Mouse (Mus musculus): ENCODE data around the gene Armc10. TPM values are rescaled to one million over a fixed set of nuclear protein-coding genes. Genes with fewer than 3 reads are reported as not detected.
"Not testable (repeated sequence)": the region's sequence is repeated elsewhere in the genome, so short reads cannot be mapped to it uniquely, and the experiment has no call there.

Armc10 gene
- 56.4 and 58.7 TPM in 2 replicates for polyA plus RNA-seq (2014; fragmentation: Nextera tagmentation; extraction: Ambion mirVana)

DNA sequence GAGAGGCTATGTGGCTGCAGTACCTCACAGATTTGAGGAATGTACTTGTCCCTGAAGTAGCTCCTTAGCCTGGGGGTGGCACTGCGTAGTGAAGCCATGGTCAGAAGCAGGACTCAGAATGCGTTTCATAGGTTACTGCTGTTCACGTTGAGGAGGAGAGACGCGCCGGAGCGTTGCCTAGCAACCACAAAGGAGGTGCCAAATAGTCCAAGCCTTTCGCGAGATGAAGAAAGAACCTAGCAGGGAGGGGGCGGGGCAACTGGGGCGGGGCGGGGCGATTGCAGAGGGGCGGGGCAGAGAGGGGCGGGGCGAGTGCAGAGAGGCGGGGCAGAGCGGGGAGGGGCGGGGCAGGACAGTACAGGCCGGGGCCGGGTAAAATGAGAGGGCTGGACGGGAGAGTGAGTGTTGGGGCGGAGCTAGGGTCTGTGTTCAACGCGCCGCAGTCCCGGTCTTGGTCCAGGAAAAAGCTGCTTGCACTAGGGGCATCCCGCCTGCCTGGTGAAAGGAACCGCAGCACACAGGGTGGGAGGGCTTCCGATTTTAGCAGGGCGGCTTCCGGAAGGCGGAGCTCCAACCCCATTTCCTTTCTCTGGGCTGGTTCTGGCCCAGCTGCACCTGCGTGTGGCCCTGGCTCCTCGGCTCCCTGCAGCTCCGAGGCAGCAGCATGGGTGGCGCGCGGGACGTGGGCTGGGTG lies at the start of gene Armc10, which contains the start of gene Fbxl13:
Armc10 (plus strand) TSS at position 375 of the 694 bp plus-strand sequence.
Fbxl13 (minus strand) TSS at position 196 of the 694 bp plus-strand sequence.
- H3K9me3 ChIP-seq (ENCODE audit: control insufficient read depth, low read length) = no peaks in the 10 kb centered on the region
- DNase-seq (ENCODE audit: low spot score) (peak; percentile 87), ATAC-seq (ENCODE audit: low FRiP score) (peak; percentile 97)
- H3K9ac ChIP-seq = peak within 1 kb of the TSS; percentile 94
- H3K36me3 ChIP-seq (replicated peaks; ENCODE audit: control insufficient read depth, insufficient read depth) = peaks cover 24% of the 10 kb centered on the region
- H3K27me3 ChIP-seq (ENCODE audit: control insufficient read depth, insufficient read depth, low read length) = 0 out of 2 replicates have a peak, but pooled peaks cover 3% of the 10 kb centered on the region
- H3K4me3 ChIP-seq (replicated peaks; ENCODE audit: low read length) = peak within 1 kb of the TSS; percentile 92
- peak within 1 kb of the TSS; percentile 91 for H3K27ac ChIP-seq
- WGBS = under 1% methylated on average over 33 of the region's 40 CpGs
- H3K4me1 ChIP-seq (replicated peaks; ENCODE audit: control insufficient read depth, insufficient read depth, low read length) = peaks cover 19% of the 10 kb centered on the region
- peak within 1 kb of the TSS; percentile 92 for H3K4me2 ChIP-seq (replicated peaks)

DNA sequence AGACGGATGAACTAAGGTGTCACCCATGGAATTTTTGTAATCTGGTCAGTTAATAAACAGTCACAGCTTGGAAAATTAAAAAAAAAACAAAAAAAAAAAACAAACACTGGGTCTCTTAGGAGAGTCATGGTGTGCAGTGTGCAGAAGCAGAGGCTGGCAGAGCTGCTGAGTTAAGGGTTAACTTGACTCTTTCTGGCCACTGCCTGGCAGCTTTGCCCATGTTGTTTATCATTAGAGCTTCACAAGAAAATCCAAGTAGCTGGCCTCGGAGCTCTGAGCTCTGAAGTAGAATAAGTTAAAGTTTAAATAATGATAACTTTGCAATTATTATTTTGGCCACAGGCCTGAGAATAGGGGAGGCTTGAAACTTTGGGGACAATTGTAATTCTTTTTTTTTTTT lies 46.1 kb upstream of the Armc10 start:
- 85% methylated on average over 2 of the region's 2 CpGs for WGBS

DNA sequence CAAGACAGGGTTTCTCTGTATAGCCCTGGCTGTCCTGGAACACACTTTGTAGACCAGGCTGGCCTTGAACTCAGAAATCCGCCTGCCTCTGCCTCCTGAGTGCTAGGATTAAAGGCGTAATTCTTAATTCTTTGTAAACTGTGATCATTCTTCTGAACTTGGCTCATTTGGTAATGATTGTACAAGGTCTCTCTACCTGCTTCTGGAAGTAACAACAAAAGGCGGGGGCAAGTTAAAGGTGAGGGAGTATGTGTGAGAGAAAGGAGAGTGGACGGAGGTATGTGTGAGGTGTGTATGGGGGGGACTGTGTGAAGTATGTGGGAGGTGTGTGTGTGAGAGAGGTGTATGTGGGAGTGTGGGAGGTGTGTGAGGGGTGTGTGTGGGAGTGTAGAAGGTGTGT lies 45.7 kb upstream of the Armc10 start:
- 96% methylated on average over 4 of the region's 4 CpGs for WGBS

More for the DNA sequence above, 46.1 kb upstream of the Armc10 start:
- not testable (repeated sequence) for H3K4me1 ChIP-seq (replicated peaks; ENCODE audit: control insufficient read depth, insufficient read depth, low read length); H3K36me3 ChIP-seq (replicated peaks; ENCODE audit: control insufficient read depth, insufficient read depth); H3K4me3 ChIP-seq (replicated peaks; ENCODE audit: low read length); H3K27me3 ChIP-seq (ENCODE audit: control insufficient read depth, insufficient read depth, low read length); H3K27ac ChIP-seq; ATAC-seq (ENCODE audit: low FRiP score); H3K4me2 ChIP-seq (replicated peaks); DNase-seq (ENCODE audit: low spot score); H3K9me3 ChIP-seq (ENCODE audit: control insufficient read depth, low read length); H3K9ac ChIP-seq

DNA sequence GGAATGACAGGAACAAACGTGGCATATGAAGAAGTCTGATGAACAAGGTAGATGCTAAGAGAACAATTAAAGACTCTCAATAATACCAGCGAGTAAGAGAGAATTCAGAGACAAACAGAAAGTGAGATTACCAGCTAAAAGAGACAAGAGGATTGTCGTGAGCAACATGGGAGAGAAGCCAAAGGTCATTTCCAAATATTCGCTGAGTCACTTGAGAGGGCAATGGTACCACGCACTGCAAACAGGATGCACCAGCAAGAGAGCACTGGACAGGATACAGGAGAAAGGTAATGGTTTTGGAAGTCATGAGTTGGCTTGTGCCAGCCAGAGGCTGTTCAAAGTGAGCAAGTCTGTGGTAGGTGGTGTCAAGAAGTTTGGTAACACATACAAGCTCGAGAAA lies 39.7 kb upstream of the Armc10 start:
- H3K36me3 ChIP-seq (replicated peaks; ENCODE audit: control insufficient read depth, insufficient read depth) = no peaks in the 10 kb centered on the region
- H3K4me3 ChIP-seq (replicated peaks; ENCODE audit: low read length) = no peak overlapping the region
- no peak overlapping the region for H3K4me2 ChIP-seq (replicated peaks)
- H3K27me3 ChIP-seq (ENCODE audit: control insufficient read depth, insufficient read depth, low read length) = no peaks in the 10 kb centered on the region
- 80% methylated on average over 6 of the region's 6 CpGs for WGBS
- H3K4me1 ChIP-seq (replicated peaks; ENCODE audit: control insufficient read depth, insufficient read depth, low read length) = no peaks in the 10 kb centered on the region
- H3K9me3 ChIP-seq (ENCODE audit: control insufficient read depth, low read length) = no peaks in the 10 kb centered on the region
- ATAC-seq (ENCODE audit: low FRiP score) = no peak
- no peak overlapping the region for H3K9ac ChIP-seq
- DNase-seq (ENCODE audit: low spot score) = no peak
- H3K27ac ChIP-seq = no peak overlapping the region

More for the DNA sequence above, 45.7 kb upstream of the Armc10 start:
- H3K9me3 ChIP-seq (ENCODE audit: control insufficient read depth, low read length) = no peaks in the 10 kb centered on the region
- no peak overlapping the region for H3K9ac ChIP-seq
- H3K4me2 ChIP-seq (replicated peaks) = no peak overlapping the region
- no peak overlapping the region for H3K4me3 ChIP-seq (replicated peaks; ENCODE audit: low read length)
- DNase-seq (ENCODE audit: low spot score) = no peak
- no peak for ATAC-seq (ENCODE audit: low FRiP score)
- H3K27ac ChIP-seq = no peak overlapping the region
- no peaks in the 10 kb centered on the region for H3K36me3 ChIP-seq (replicated peaks; ENCODE audit: control insufficient read depth, insufficient read depth)
- H3K27me3 ChIP-seq (ENCODE audit: control insufficient read depth, insufficient read depth, low read length) = no peaks in the 10 kb centered on the region
- no peaks in the 10 kb centered on the region for H3K4me1 ChIP-seq (replicated peaks; ENCODE audit: control insufficient read depth, insufficient read depth, low read length)

DNA sequence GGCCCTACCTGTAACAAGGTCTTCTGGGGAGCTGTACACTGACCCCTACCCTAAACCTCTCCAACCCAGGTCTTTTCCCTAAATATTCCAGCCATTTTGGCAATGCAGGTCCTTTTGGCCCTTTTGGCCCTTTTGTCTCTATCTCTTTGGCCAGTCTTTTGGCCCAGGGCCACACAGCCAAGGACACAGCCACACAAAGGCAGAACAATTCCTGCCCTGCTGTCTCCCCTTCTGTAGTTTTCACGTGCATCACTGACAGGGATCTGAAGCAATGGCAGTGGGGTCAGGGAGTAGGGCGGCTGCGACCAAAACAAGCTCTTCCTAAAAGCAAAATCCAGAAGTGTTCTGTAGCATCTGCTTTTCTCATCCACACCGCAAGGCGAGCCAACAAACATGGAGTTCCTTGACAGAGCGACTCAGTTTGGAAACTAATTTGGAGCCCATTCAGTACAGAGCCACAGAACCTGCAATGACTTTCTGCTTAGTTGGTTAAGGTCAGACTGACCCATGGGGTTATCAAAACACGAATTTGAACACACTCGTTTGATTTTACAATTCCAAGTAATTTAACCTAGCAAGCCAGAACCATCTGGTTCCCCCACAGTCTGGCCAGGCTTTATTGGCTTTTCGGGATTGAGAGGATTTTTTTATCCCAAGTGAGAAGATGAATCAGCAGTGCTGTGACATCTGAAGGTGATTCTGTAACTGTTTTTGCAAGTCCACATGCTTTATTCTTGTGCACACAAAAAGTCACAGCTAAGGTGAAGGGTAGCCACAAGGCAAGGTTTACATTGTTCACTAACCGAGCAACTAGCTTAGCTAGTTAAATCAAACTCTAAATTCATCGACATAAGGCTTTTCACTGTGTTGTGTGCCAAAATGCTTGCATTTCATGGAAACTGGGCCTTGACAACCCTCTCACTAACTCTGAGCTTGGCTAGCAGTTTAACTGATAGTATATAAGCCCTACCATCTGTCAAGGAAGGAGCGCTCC lies 37.0 kb upstream of the Armc10 start:
- Histone ChIP-seq H3K36me3 (replicated peaks; ENCODE audit: control insufficient read depth, insufficient read depth) (no peaks in the 10 kb centered on the region), H3K27ac (no peak overlapping the region), H3K4me1 (replicated peaks; ENCODE audit: control insufficient read depth, insufficient read depth, low read length) (no peaks in the 10 kb centered on the region), H3K4me3 (replicated peaks; ENCODE audit: low read length) (no peak overlapping the region), H3K9me3 (ENCODE audit: control insufficient read depth, low read length) (no peaks in the 10 kb centered on the region), H3K27me3 (ENCODE audit: control insufficient read depth, insufficient read depth, low read length) (no peaks in the 10 kb centered on the region), H3K4me2 (replicated peaks) (no peak overlapping the region), H3K9ac (no peak overlapping the region)
- WGBS = 74% methylated on average over 12 of the region's 12 CpGs
- ATAC-seq (ENCODE audit: low FRiP score) = no peak
- DNase-seq (ENCODE audit: low spot score) = no peak

DNA sequence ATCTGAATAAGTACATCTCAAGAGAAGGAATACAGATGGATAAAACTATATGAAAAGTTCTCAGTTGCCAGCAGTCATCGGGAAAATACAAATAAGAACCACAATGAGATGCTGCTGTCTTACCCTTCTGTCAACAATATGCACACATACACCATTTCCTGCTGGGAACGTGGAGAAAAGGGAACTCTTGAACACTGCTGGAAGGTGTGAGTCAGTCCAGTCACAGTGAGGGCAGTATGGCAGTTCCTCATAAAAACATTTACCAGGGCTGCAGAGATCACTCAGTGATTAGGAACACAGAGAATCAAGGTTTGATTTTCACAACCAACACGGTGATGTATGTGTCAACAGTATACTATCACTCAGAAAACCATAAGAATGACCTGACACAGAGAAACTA lies 34.6 kb upstream of the Armc10 start:
- Histone ChIP-seq H3K4me3 (replicated peaks; ENCODE audit: low read length) (no peak overlapping the region), H3K4me2 (replicated peaks) (no peak overlapping the region)
- WGBS = 83% methylated on average over 3 of the region's 3 CpGs

DNA sequence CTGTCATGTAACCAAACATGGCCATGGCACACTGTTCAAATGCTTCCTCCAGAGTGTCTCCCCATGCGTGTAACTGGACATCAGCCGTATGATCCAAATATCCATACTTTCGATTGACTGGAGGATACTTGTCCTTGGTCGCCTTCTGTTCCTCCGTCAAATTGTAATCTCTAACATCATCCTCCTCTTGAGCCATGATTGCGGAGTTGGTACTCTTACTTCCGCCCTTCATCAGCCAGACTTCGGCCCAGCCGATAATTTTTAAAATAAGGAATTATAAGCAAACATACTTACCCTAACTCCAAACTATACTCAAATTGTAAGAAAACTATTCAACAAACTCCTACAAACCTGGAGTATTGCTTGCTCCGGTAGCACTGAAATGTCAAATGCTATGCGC lies 31.3 kb upstream of the Armc10 start:
- H3K9me3 ChIP-seq (ENCODE audit: control insufficient read depth, low read length); DNase-seq (ENCODE audit: low spot score); H3K4me2 ChIP-seq (replicated peaks); H3K4me1 ChIP-seq (replicated peaks; ENCODE audit: control insufficient read depth, insufficient read depth, low read length); H3K9ac ChIP-seq; H3K36me3 ChIP-seq (replicated peaks; ENCODE audit: control insufficient read depth, insufficient read depth); H3K27ac ChIP-seq; H3K27me3 ChIP-seq (ENCODE audit: control insufficient read depth, insufficient read depth, low read length); H3K4me3 ChIP-seq (replicated peaks; ENCODE audit: low read length); ATAC-seq (ENCODE audit: low FRiP score): not testable (repeated sequence)
- WGBS = 96% methylated on average over 11 of the region's 11 CpGs

More for the DNA sequence above, 34.6 kb upstream of the Armc10 start:
- Histone ChIP-seq H3K27me3 (ENCODE audit: control insufficient read depth, insufficient read depth, low read length) (no peaks in the 10 kb centered on the region), H3K4me1 (replicated peaks; ENCODE audit: control insufficient read depth, insufficient read depth, low read length) (no peaks in the 10 kb centered on the region), H3K9ac (no peak overlapping the region), H3K9me3 (ENCODE audit: control insufficient read depth, low read length) (no peaks in the 10 kb centered on the region), H3K36me3 (replicated peaks; ENCODE audit: control insufficient read depth, insufficient read depth) (no peaks in the 10 kb centered on the region), H3K27ac (no peak overlapping the region)
- DNase-seq (ENCODE audit: low spot score) (no peak), ATAC-seq (ENCODE audit: low FRiP score) (no peak)

DNA sequence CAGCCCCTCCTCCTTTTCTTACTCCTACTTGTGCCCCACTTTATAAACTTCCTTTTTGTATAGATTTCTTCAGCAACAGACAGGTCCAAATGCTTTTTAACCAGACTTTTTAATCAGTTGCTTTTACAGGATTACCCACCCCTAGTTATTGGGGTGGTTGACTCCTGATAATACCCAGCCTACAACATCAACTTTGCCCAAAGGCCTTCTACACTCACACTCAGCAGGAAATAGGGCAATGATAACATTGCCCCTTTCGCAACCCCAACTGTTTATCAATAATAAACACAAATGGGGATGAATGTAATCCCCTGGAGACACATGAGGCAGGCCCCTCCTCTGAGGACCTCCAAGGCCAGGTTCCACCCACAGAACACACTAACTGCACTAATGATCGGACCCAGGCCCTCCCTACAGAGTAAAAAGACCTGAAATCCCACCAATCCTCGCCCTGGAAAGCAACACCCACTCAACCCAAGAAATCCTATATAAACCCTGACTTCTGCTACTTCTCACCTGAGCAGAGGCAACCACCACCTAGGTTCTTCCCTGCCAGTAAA lies 29.1 kb upstream of the Armc10 start:
- Histone ChIP-seq H3K27ac (no peak overlapping the region), H3K27me3 (ENCODE audit: control insufficient read depth, insufficient read depth, low read length) (no peaks in the 10 kb centered on the region), H3K4me1 (replicated peaks; ENCODE audit: control insufficient read depth, insufficient read depth, low read length) (no peaks in the 10 kb centered on the region), H3K4me3 (replicated peaks; ENCODE audit: low read length) (no peak overlapping the region), H3K9me3 (ENCODE audit: control insufficient read depth, low read length) (no peaks in the 10 kb centered on the region), H3K9ac (no peak overlapping the region), H3K36me3 (replicated peaks; ENCODE audit: control insufficient read depth, insufficient read depth) (no peaks in the 10 kb centered on the region), H3K4me2 (replicated peaks) (no peak overlapping the region)
- 77% methylated on average over 3 of the region's 3 CpGs for WGBS
- DNase-seq (ENCODE audit: low spot score) (no peak), ATAC-seq (ENCODE audit: low FRiP score) (no peak)

DNA sequence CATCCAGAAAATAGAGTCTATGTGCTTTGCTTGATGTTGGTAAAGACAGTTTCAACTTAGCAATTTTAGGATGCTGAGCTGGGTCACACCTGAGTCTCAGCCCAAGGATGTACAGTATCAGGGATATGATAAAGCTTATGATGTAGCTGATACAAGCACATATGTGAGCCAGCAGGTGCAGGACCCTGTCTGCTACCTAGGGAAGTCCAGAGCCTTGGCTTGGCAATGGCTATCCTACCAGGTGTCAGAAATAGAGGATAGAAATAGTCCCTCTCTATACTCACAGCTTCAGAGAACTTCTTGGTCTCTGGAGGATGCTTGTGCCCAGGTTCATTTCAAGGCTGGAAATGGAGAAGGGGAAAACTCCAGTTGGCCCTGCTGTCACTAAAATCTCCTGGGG lies 19.7 kb upstream of the Armc10 start:
- ATAC-seq (ENCODE audit: low FRiP score) (no peak), DNase-seq (ENCODE audit: low spot score) (no peak)
- no peak overlapping the region for H3K27ac ChIP-seq
- no peak overlapping the region for H3K4me3 ChIP-seq (replicated peaks; ENCODE audit: low read length)
- no peaks in the 10 kb centered on the region for H3K9me3 ChIP-seq (ENCODE audit: control insufficient read depth, low read length)
- no peaks in the 10 kb centered on the region for H3K27me3 ChIP-seq (ENCODE audit: control insufficient read depth, insufficient read depth, low read length)
- H3K4me2 ChIP-seq (replicated peaks) = no peak overlapping the region
- no peaks in the 10 kb centered on the region for H3K36me3 ChIP-seq (replicated peaks; ENCODE audit: control insufficient read depth, insufficient read depth)
- H3K4me1 ChIP-seq (replicated peaks; ENCODE audit: control insufficient read depth, insufficient read depth, low read length) = no peaks in the 10 kb centered on the region
- no peak overlapping the region for H3K9ac ChIP-seq

Data from hindbrain, embryonic 14.5 days (tissue).